Mouse (Mus musculus): Measurements from ENCODE around the gene Zbtb20. TPM values are rescaled to one million over a fixed set of nuclear protein-coding genes. Genes with fewer than 3 reads are reported as not detected.

Gene Zbtb20
- polyA plus RNA-seq, 1 experiment from 2014 or later, result 24.0 TPM

- Histone ChIP-seq H3K9ac (no peak overlapping the region), H3K27ac (replicated peaks) (no peak overlapping the region), H3K9me3 (replicated peaks) (no peaks in the 10 kb centered on the region), H3K4me1 (no peaks in the 10 kb centered on the region), H3K4me3 (replicated peaks) (no peak overlapping the region), H3K36me3 (no peaks in the 10 kb centered on the region), H3K4me2 (replicated peaks) (no peak overlapping the region), H3K27me3 (no peaks in the 10 kb centered on the region)
- WGBS, result 85% methylated on average over 3 of the region's 3 CpGs
- ATAC-seq (ENCODE audit: insufficient number of reproducible peaks, low FRiP score, low TSS enrichment, low read depth), result no peak
Measured at GRCm38 (mm10) chr16:43646943-43647342, 771.3 kb downstream of the Zbtb20 start.

GRCm38 (mm10) chr16:43647641-43648040 is 772.0 kb downstream of the Zbtb20 start:
- no peak overlapping the region for H3K4me2 ChIP-seq (replicated peaks)
- no peaks in the 10 kb centered on the region for H3K4me1 ChIP-seq
- H3K27ac ChIP-seq (replicated peaks), result no peak overlapping the region
- no peak overlapping the region for H3K9ac ChIP-seq
- no peak for ATAC-seq (ENCODE audit: insufficient number of reproducible peaks, low FRiP score, low TSS enrichment, low read depth)
- H3K9me3 ChIP-seq (replicated peaks), result no peaks in the 10 kb centered on the region
- 93% methylated on average over 1 of the region's 1 CpGs for WGBS
- H3K4me3 ChIP-seq (replicated peaks), result no peak overlapping the region
- no peaks in the 10 kb centered on the region for H3K27me3 ChIP-seq
- no peaks in the 10 kb centered on the region for H3K36me3 ChIP-seq

GRCm38 (mm10) chr16:43650355-43651080 is 774.8 kb downstream of the Zbtb20 start:
- Histone ChIP-seq H3K27ac (replicated peaks) (no peak overlapping the region), H3K4me1 (no peaks in the 10 kb centered on the region), H3K4me2 (replicated peaks) (no peak overlapping the region), H3K9me3 (replicated peaks) (no peaks in the 10 kb centered on the region), H3K4me3 (replicated peaks) (no peak overlapping the region), H3K27me3 (no peaks in the 10 kb centered on the region), H3K36me3 (no peaks in the 10 kb centered on the region), H3K9ac (no peak overlapping the region)
- ATAC-seq (ENCODE audit: insufficient number of reproducible peaks, low FRiP score, low TSS enrichment, low read depth), result no peak
- 85% methylated on average over 3 of the region's 3 CpGs for WGBS

GRCm38 (mm10) chr16:43653288-43653687 is 777.6 kb downstream of the Zbtb20 start:
- ATAC-seq (ENCODE audit: insufficient number of reproducible peaks, low FRiP score, low TSS enrichment, low read depth), result no peak
- Histone ChIP-seq H3K4me1 (no peaks in the 10 kb centered on the region), H3K4me3 (replicated peaks) (no peak overlapping the region), H3K9ac (no peak overlapping the region), H3K27me3 (no peaks in the 10 kb centered on the region), H3K4me2 (replicated peaks) (no peak overlapping the region), H3K9me3 (replicated peaks) (no peaks in the 10 kb centered on the region), H3K27ac (replicated peaks) (no peak overlapping the region), H3K36me3 (no peaks in the 10 kb centered on the region)
- 61% methylated on average over 2 of the region's 2 CpGs for WGBS

GRCm38 (mm10) chr16:43654269-43654668 is 778.6 kb downstream of the Zbtb20 start:
- Histone ChIP-seq H3K4me2 (replicated peaks) (no peak overlapping the region), H3K27ac (replicated peaks) (no peak overlapping the region), H3K9ac (no peak overlapping the region), H3K27me3 (no peaks in the 10 kb centered on the region), H3K9me3 (replicated peaks) (no peaks in the 10 kb centered on the region), H3K36me3 (no peaks in the 10 kb centered on the region), H3K4me3 (replicated peaks) (no peak overlapping the region), H3K4me1 (no peaks in the 10 kb centered on the region)
- no peak for ATAC-seq (ENCODE audit: insufficient number of reproducible peaks, low FRiP score, low TSS enrichment, low read depth)
- 79% methylated on average over 3 of the region's 3 CpGs for WGBS

- H3K4me3 ChIP-seq (replicated peaks), result no peak overlapping the region
- no peaks in the 10 kb centered on the region for H3K36me3 ChIP-seq
- H3K4me2 ChIP-seq (replicated peaks), result no peak overlapping the region
- no peaks in the 10 kb centered on the region for H3K4me1 ChIP-seq
- no peaks in the 10 kb centered on the region for H3K9me3 ChIP-seq (replicated peaks)
- H3K27ac ChIP-seq (replicated peaks), result no peak overlapping the region
- ATAC-seq (ENCODE audit: insufficient number of reproducible peaks, low FRiP score, low TSS enrichment, low read depth), result no peak
- no peaks in the 10 kb centered on the region for H3K27me3 ChIP-seq
- no peak overlapping the region for H3K9ac ChIP-seq
- 87% methylated on average over 6 of the region's 6 CpGs for whole genome bisulfite sequencing
Measured at GRCm38 (mm10) chr16:43655183-43655787, 779.6 kb downstream of the Zbtb20 start.

GRCm38 (mm10) chr16:43661576-43661975 is 785.9 kb downstream of the Zbtb20 start:
- ATAC-seq (ENCODE audit: insufficient number of reproducible peaks, low FRiP score, low TSS enrichment, low read depth), result no peak
- no peaks in the 10 kb centered on the region for H3K9me3 ChIP-seq (replicated peaks)
- WGBS, result 92% methylated on average over 5 of the region's 5 CpGs

GRCm38 (mm10) chr16:43662124-43663004 is 786.7 kb downstream of the Zbtb20 start:
- Histone ChIP-seq H3K4me1 (no peaks in the 10 kb centered on the region), H3K9me3 (replicated peaks) (no peaks in the 10 kb centered on the region), H3K4me3 (replicated peaks) (no peak overlapping the region), H3K27me3 (no peaks in the 10 kb centered on the region), H3K9ac (no peak overlapping the region), H3K36me3 (no peaks in the 10 kb centered on the region), H3K27ac (replicated peaks) (no peak overlapping the region), H3K4me2 (replicated peaks) (no peak overlapping the region)
- ATAC-seq (ENCODE audit: insufficient number of reproducible peaks, low FRiP score, low TSS enrichment, low read depth), result no peak
- WGBS, result 89% methylated on average over 10 of the region's 10 CpGs

More at GRCm38 (mm10) chr16:43661576-43661975, 785.9 kb downstream of the Zbtb20 start:
- Histone ChIP-seq H3K4me1 (no peaks in the 10 kb centered on the region), H3K4me3 (replicated peaks) (no peak overlapping the region), H3K4me2 (replicated peaks) (no peak overlapping the region), H3K36me3 (no peaks in the 10 kb centered on the region), H3K27me3 (no peaks in the 10 kb centered on the region), H3K9ac (no peak overlapping the region), H3K27ac (replicated peaks) (no peak overlapping the region)

- H3K27ac ChIP-seq (replicated peaks), result no peak within 1 kb of the TSS
- H3K4me3 ChIP-seq (replicated peaks), result no peak within 1 kb of the TSS
- H3K9ac ChIP-seq, result no peak within 1 kb of the TSS
- no peaks in the 10 kb centered on the region for H3K27me3 ChIP-seq
- ATAC-seq (ENCODE audit: insufficient number of reproducible peaks, low FRiP score, low TSS enrichment, low read depth), result no peak
- no peaks in the 10 kb centered on the region for H3K4me1 ChIP-seq
- H3K36me3 ChIP-seq, result no peaks in the 10 kb centered on the region
- H3K9me3 ChIP-seq (replicated peaks), result no peaks in the 10 kb centered on the region
- no peak within 1 kb of the TSS for H3K4me2 ChIP-seq (replicated peaks)
- WGBS, result 67% methylated on average over 7 of the region's 7 CpGs
Measured at GRCm38 (mm10) chr16:43663978-43664579, 788.4 kb downstream of the Zbtb20 start, which contains the start of gene Tigit. Gene Tigit, minus strand, starts transcription at chr16:43664146.

- no peaks in the 10 kb centered on the region for H3K9me3 ChIP-seq (replicated peaks)
- H3K36me3 ChIP-seq, result no peaks in the 10 kb centered on the region
- H3K4me1 ChIP-seq, result no peaks in the 10 kb centered on the region
- no peak overlapping the region for H3K4me2 ChIP-seq (replicated peaks)
- no peak for ATAC-seq (ENCODE audit: insufficient number of reproducible peaks, low FRiP score, low TSS enrichment, low read depth)
- H3K27me3 ChIP-seq, result no peaks in the 10 kb centered on the region
- H3K9ac ChIP-seq, result no peak overlapping the region
- no peak overlapping the region for H3K27ac ChIP-seq (replicated peaks)
- no peak overlapping the region for H3K4me3 ChIP-seq (replicated peaks)
Measured at GRCm38 (mm10) chr16:43664861-43665260, 789.2 kb downstream of the Zbtb20 start.

- Histone ChIP-seq H3K9ac (no peak overlapping the region), H3K4me1 (no peaks in the 10 kb centered on the region), H3K27me3 (no peaks in the 10 kb centered on the region), H3K36me3 (no peaks in the 10 kb centered on the region), H3K4me3 (replicated peaks) (no peak overlapping the region), H3K9me3 (replicated peaks) (no peaks in the 10 kb centered on the region), H3K4me2 (replicated peaks) (no peak overlapping the region), H3K27ac (replicated peaks) (no peak overlapping the region)
- 94% methylated on average over 3 of the region's 3 CpGs for WGBS
- ATAC-seq (ENCODE audit: insufficient number of reproducible peaks, low FRiP score, low TSS enrichment, low read depth), result no peak
Measured at GRCm38 (mm10) chr16:43668294-43668693, 792.6 kb downstream of the Zbtb20 start.

All from embryonic facial prominence, embryonic 15.5 days (tissue).